Mouse (Mus musculus): Measurements from ENCODE around the gene Zfp780b. TPM values are rescaled to one million over a fixed set of nuclear protein-coding genes. Genes with fewer than 3 reads are reported as not detected.
"Not testable (repeated sequence)": the region's sequence is repeated elsewhere in the genome, so short reads cannot be mapped to it uniquely, and the experiment has no call there.

Gene Zfp780b
- 10 to 100 TPM in 1 of 2 experiments, 1 to 10 TPM in 1; 8.9 to 13.1 TPM for total RNA-seq (2021)
- long read RNA-seq, experiment 1, partial matches to known transcripts: 1 of 4 reads
- long read RNA-seq, experiment 1, other reads (novel, unspliced or antisense): 2 of 4 reads
- long read RNA-seq, experiment 2, partial matches to known transcripts: 0 of 2 reads
- long read RNA-seq, experiment 2, other reads (novel, unspliced or antisense): 2 of 2 reads

- DNase-seq: peak; percentile 84
Measured at GRCm38 (mm10) chr7:27978683-27979528, at the start of gene Zfp780b. TSS of gene Zfp780b (minus strand) at chr7:27979171.

- DNase-seq: no peak
Measured at GRCm38 (mm10) chr7:28014445-28014810, 35.5 kb upstream of the Zfp780b start.

GRCm38 (mm10) chr7:28013549-28014444, 34.8 kb upstream of the Zfp780b start, which contains the start of gene Zfp850:
TSS of gene Zfp850 (minus strand) at chr7:28014115.
- peak; percentile 90 for DNase-seq

DNA sequence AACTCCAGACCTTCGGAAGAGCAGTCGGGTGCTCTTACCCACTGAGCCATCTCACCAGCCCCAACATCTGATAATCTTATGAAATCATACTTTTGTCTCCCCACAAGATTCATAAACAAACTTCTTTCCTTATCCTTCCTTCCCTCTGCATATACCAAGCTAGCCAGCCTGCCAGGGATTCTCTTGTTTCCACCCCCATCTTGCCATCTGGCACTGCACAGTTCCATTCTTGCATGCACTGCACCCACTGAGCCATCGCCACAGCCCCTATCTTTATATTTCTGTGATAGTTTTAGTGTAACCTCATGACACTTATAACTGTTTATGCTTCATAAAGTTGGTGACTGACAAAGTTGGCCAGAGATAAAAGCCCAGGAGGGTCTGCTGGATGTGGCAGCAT, 31.3 kb upstream of the Zfp780b start:
- DNase-seq: no peak

- DNase-seq: no peak
Measured at GRCm38 (mm10) chr7:27982197-27982596, 3.2 kb upstream of the Zfp780b start.

DNA sequence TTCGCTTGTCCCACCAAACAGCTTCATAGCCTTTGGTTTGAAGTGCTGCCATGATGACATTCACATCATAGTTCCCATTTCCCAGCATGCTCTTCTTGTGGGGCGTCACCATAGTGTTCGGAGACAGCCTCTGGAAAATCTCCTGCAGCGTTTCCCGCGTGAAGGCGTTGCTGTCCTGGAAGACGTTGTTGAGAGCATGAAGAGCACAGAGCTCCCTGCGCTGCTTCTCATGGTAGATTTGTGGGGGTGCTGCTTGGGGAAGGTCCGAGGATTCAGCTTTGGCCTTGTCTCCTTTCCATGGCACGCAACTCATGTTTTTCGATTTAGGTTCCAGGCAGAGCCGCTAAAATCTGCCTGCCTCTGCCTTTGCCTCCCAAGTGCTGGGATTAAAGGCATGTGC, 29.5 kb downstream of the Zfp780b start:
- not testable (repeated sequence) for DNase-seq

DNA sequence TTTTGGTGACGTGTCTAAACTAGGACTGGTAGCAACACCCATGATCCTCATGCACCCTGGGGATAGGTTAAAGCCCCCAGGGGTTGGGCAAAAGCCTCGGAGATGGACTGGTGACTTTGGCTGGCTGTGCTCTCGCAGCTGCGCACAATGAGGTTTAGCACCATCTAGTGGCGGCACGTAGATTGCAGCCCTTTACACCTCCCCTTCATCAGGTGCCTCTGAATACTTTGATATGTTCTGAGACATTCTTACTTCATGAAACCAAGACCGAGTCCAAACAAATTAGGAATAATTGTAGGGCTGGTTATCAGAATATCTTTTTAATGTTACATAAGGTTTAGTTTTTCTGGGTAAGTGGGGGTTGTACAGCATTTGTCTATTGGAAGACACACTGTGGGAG, 37.1 kb downstream of the Zfp780b start:
- DNase-seq: peak; percentile 16

DNA sequence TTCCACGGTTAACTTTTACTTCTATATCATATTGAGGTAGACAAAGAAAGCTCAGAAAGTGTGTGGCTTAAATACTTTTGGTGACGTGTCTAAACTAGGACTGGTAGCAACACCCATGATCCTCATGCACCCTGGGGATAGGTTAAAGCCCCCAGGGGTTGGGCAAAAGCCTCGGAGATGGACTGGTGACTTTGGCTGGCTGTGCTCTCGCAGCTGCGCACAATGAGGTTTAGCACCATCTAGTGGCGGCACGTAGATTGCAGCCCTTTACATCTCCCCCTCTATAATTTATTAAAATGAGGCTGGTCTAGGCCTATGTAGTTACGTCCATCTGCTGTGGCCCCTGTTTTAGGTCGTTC, 45.2 kb downstream of the Zfp780b start:
- DNase-seq: not testable (repeated sequence)

DNA sequence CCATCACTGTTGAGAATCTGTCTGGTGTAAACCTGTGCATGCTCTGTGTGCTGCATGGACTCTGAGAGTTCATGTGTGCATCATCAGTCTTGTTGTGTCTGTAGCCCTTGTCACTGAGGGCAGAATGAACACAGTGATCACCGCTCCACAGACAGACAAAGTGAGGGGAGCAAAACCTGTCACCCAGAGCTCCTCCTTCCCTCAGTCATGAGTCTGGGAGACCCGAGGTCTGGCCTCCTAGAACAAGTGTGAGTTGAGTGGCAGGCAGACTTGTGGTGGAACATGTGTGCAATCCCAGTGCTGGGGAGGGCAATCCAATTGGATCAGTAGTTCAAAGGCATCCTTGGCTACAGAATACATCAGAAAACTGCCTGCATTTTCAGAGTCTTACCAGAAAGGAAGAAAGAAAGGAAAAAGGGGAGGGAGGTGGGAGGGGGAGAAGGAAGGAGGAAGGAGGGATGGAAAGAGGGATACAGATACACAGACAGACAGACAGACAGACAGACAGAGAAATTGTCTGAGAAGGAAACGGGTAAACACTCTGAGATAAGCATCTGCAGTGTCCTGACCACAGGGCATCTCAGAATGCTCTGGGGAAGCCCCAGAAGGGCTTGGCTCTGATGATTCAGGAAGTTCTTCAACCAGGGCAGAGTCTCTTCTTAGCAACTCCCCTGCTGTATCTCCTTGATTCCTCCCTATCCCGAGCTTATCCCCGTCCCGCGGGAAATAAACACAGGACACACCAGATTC, 45.7 kb downstream of the Zfp780b start:
- DNase-seq: peak; percentile 7

DNA sequence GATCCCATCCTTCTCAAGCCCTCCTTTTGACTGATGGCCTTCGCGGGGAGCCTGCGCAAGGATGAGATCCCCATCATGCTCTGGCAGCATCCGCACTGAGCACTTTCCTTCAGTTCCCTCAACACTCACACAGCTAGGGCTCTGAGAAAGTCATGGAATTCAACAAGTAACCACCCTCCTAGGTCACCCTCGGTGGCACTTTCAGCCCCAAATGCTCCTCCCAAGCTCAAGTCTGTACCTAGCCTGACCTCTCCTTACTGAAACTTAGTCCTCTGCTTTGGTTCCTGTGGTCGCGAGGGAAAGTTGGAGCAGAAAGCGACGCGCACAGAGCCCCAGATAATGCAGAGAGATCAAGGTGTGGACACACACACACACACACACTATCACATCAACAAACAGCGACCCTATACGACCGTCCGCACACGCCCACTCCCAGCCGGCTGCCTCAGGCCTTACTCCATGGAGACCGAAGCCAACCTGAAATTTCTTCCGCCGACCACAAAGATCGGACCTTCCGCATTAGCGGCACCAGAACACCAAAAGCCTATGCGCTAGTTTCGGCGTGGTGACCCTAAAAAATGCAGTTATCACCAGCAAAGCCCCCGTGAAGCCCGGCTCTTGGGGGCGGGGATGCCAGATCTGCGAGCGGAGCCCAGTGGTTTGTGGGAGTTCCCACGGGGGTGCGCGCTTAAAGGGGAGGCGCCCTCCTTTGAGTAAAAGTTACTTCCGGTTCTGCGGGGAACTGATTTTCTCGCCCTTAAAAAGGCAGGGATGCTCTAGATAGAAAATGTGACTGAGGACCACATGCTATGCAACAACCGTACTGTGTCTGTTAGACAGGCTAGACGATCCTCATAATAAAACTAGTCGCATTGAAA, 49.9 kb downstream of the Zfp780b start, which contains the start of gene Zfp974:
TSS of gene Zfp974 (minus strand) at position 643 of the 878 bp plus-strand sequence.
- DNase-seq: peak; percentile 77

GRCm38 (mm10) chr7:27927041-27927440, 51.9 kb downstream of the Zfp780b start:
- DNase-seq: not testable (repeated sequence)

DNA sequence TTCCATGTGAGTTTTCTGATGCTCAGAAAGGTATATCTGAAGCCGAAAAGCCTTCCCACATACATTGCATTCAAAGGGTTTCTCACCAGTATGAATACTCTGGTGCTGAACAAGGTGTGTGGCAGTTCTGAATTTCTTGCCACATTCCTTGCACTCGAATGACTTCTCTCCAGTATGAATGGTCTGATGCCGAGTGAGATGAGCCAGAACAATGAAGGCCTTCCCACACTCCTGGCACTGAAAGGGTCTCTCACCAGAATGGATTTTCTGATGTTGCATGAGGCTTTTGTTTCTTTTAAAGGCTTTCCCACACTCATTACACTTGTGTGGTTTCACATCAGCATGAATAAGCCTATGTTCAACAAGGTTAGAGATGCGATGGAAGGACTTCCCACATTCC, 68.0 kb downstream of the Zfp780b start:
- DNase-seq: not testable (repeated sequence)

Other genes with a start within 250 kb of the Zfp780b start
- 10 to 100 TPM in 1 of 2 experiments, 1 to 10 TPM in 1; 9.9 to 16.0 TPM for gene Zfp60, start 247.8 kb downstream of the Zfp780b start, total RNA-seq (2021)
- gene Zfp626, start 172.0 kb downstream of the Zfp780b start, total RNA-seq (2021): 1 to 10 TPM; 6.5 to 8.9 TPM
- gene Zfp59, start 140.6 kb downstream of the Zfp780b start, total RNA-seq (2021): 1 to 10 TPM; 2.5 to 4.3 TPM
- 1 to 10 TPM; 4.5 to 6.7 TPM for gene Zfp607a, start 121.6 kb downstream of the Zfp780b start, total RNA-seq (2021)
- gene Zfp974, start 49.7 kb downstream of the Zfp780b start, total RNA-seq (2021): 10 to 100 TPM in 1 of 2 experiments, 1 to 10 TPM in 1; 8.9 to 12.8 TPM
- 1 to 10 TPM; 2.3 to 3.0 TPM for gene Zfp850, start 34.9 kb upstream of the Zfp780b start, total RNA-seq (2021)
- 100 to 1,000 TPM; 137 to 148 TPM for gene Psmc4, start 70.9 kb upstream of the Zfp780b start, total RNA-seq (2021)
- not detected for gene Fcgbp, start 92.1 kb upstream of the Zfp780b start, total RNA-seq (2021)
- gene 9530053A07Rik, start 150.3 kb upstream of the Zfp780b start, total RNA-seq (2021): not detected
- gene Fbl, start 190.5 kb upstream of the Zfp780b start, total RNA-seq (2021): 10 to 100 TPM; 84.3 to 96.3 TPM
- 10 to 100 TPM; 35.6 to 48.1 TPM for gene Dyrk1b, start 200.3 kb upstream of the Zfp780b start, total RNA-seq (2021)